Mouse (Mus musculus) lung, postnatal 10 days (tissue): Measurements from ENCODE around the gene Clrn3.
A peak's percentile ranks its signal among the peaks of the same experiment; 100 is the strongest.
"Not testable (repeated sequence)": the region's sequence is repeated elsewhere in the genome, so short reads cannot be mapped to it uniquely, and the experiment has no call there.

Source experiments
- DNase-seq: peaks from one replicate; pipeline ENCODE4 v3.0.0; 2021

The Clrn3 gene

GRCm38 (mm10) chr7:135534548-135535189, 6.2 kb upstream of the Clrn3 start:
- no peak for DNase-seq

GRCm38 (mm10) chr7:135529068-135529467, 614 bp upstream of the Clrn3 start:
- DNase-seq, result no peak

- no peak for DNase-seq
These were observed 1.3 kb downstream of the Clrn3 start for GRCm38 (mm10) chr7:135527169-135527568.

GRCm38 (mm10) chr7:135526574-135527152, 1.8 kb downstream of the Clrn3 start:
- DNase-seq, result no peak

- DNase-seq, result no peak
These were observed 4.0 kb downstream of the Clrn3 start for GRCm38 (mm10) chr7:135524424-135524967.

GRCm38 (mm10) chr7:135523981-135524380, 4.5 kb downstream of the Clrn3 start:
- DNase-seq, result peak; percentile 34

GRCm38 (mm10) chr7:135521755-135522512, 6.5 kb downstream of the Clrn3 start:
- DNase-seq, result no peak

- no peak for DNase-seq
These were observed 8.2 kb downstream of the Clrn3 start for GRCm38 (mm10) chr7:135520241-135520640.

GRCm38 (mm10) chr7:135517191-135517590, 11.3 kb downstream of the Clrn3 start:
- no peak for DNase-seq

- DNase-seq, result no peak
These were observed 16.7 kb downstream of the Clrn3 start for GRCm38 (mm10) chr7:135511723-135512122.

GRCm38 (mm10) chr7:135510431-135510830, 18.0 kb downstream of the Clrn3 start:
- no peak for DNase-seq

- no peak for DNase-seq
These were observed 19.2 kb downstream of the Clrn3 start for GRCm38 (mm10) chr7:135509272-135509671.

GRCm38 (mm10) chr7:135508602-135509001, 19.9 kb downstream of the Clrn3 start:
- DNase-seq, result no peak

GRCm38 (mm10) chr7:135506506-135506905, 21.9 kb downstream of the Clrn3 start:
- DNase-seq, result not testable (repeated sequence)

GRCm38 (mm10) chr7:135499403-135499802, 29.1 kb downstream of the Clrn3 start:
- no peak for DNase-seq

- no peak for DNase-seq
These were observed 29.8 kb downstream of the Clrn3 start for GRCm38 (mm10) chr7:135498565-135499186.

- no peak for DNase-seq
These were observed 33.2 kb downstream of the Clrn3 start for GRCm38 (mm10) chr7:135495303-135495702.

- DNase-seq, result no peak
These were observed 38.0 kb downstream of the Clrn3 start for GRCm38 (mm10) chr7:135490500-135490886.

GRCm38 (mm10) chr7:135489724-135490499, 38.5 kb downstream of the Clrn3 start:
- DNase-seq, result no peak

- peak; percentile 18 for DNase-seq
These were observed 40.1 kb downstream of the Clrn3 start for GRCm38 (mm10) chr7:135488214-135488810.

GRCm38 (mm10) chr7:135487423-135487822, 41.0 kb downstream of the Clrn3 start:
- peak; percentile 79 for DNase-seq
